In genomic region chr3:88082663-88083062, GRCm38 (mm10) we compare ENCODE assay signal across 9 mouse cellular contexts. TPM values are rescaled to one million over a fixed set of nuclear protein-coding genes. Genes with fewer than 3 reads are reported as not detected.
DNase-seq lines count a peak whose midpoint lies in the region; ATAC-seq lines count a peak whose summit lies in the region.
"Had no signal": no experiment of that assay in that cellular context is flagged by ENCODE, and none has a peak within 500 bp of the region (broad histone marks: within the 10 kb centered on the region; RNA-seq: fewer than 3 reads in every experiment).

No protein-coding gene starts in this region.

- H3K4me3 ChIP-seq in kidney, embryonic 14.5 days (ENCODE audit: low read length): peak overlapping the region; percentile 77
- peak overlapping the region; percentile 79 for H3K4me3 ChIP-seq in erythroblast, embryonic 14.5 days (replicated peaks)
- peak overlapping the region; percentile 93 for H3K4me3 ChIP-seq in megakaryocyte, embryonic 14.5 days (replicated peaks)

- WGBS in kidney, embryonic 14.5 days: 19% methylated on average over 4 of the region's 4 CpGs

- no peak for ATAC-seq in kidney, embryonic 14.5 days (ENCODE audit: low FRiP score, low TSS enrichment)

- peak overlapping the region; percentile 68; the same call in 1 of the 2 replicates for H3K9ac ChIP-seq in kidney, embryonic 14.5 days (ENCODE audit: low read depth, low read length)

- H3K9me3 ChIP-seq in kidney, embryonic 14.5 days (ENCODE audit: control insufficient read depth, low read length): no peaks in the 10 kb centered on the region
- H3K9me3 ChIP-seq in erythroblast, embryonic 14.5 days (ENCODE audit: control insufficient read depth, low read length): no peaks in the 10 kb centered on the region
- H3K9me3 ChIP-seq in megakaryocyte, embryonic 14.5 days: no peaks in the 10 kb centered on the region

- H3K27ac ChIP-seq in kidney, embryonic 14.5 days (ENCODE audit: low read depth, low read length): no peak overlapping the region

- H3K27me3 ChIP-seq in kidney, embryonic 14.5 days (ENCODE audit: control insufficient read depth, insufficient read depth, low read length): no peaks in the 10 kb centered on the region
- peaks cover 8% of the 10 kb centered on the region for H3K27me3 ChIP-seq in erythroblast, embryonic 14.5 days (ENCODE audit: control insufficient read depth)
- H3K27me3 ChIP-seq in megakaryocyte, embryonic 14.5 days (replicated peaks): peaks cover 9% of the 10 kb centered on the region

- H3K4me2 ChIP-seq in kidney, embryonic 14.5 days (replicated peaks; ENCODE audit: low read depth, low read length): peak overlapping the region; percentile 83

- H3K36me3 ChIP-seq in kidney, embryonic 14.5 days (ENCODE audit: control insufficient read depth, insufficient read depth, low read length): peaks cover 19% of the 10 kb centered on the region; the same call in 1 of the 2 replicates
- H3K36me3 ChIP-seq in erythroblast, embryonic 14.5 days (ENCODE audit: control insufficient read depth): peaks cover 36% of the 10 kb centered on the region
- peaks cover 19% of the 10 kb centered on the region for H3K36me3 ChIP-seq in megakaryocyte, embryonic 14.5 days (replicated peaks; ENCODE audit: low read length)

- peaks cover 11% of the 10 kb centered on the region; the same call in 1 of the 2 replicates for H3K4me1 ChIP-seq in kidney, embryonic 14.5 days (ENCODE audit: control insufficient read depth, insufficient read depth, low read length)
- H3K4me1 ChIP-seq in erythroblast, embryonic 14.5 days (ENCODE audit: control insufficient read depth): peaks cover 25% of the 10 kb centered on the region
- H3K4me1 ChIP-seq in megakaryocyte, embryonic 14.5 days: peaks cover 25% of the 10 kb centered on the region

- no peak for DNase-seq in kidney, adult 9 months
- DNase-seq in induced T-regulatory cell, adult 2 months (ENCODE audit: low read depth): peak; percentile 66
- DNase-seq in layer of hippocampus, adult 9-10 months (ENCODE audit: low spot score): no peak
- DNase-seq in thymus, postnatal 4 days: no peak
- no peak for DNase-seq in ovary, postnatal 36 days (ENCODE audit: low spot score)

RNA-seq across cellular contexts. Expression of gene Iqgap3, which starts 0.9 kb away (rescaled TPM):
- 15.5 and 20.9 TPM in 2 replicates for polyA plus RNA-seq in kidney, embryonic 14.5 days (2014; fragmentation: Nextera tagmentation; extraction: Ambion mirVana)
- polyA plus RNA-seq in erythroblast, embryonic 14.5 days (2012): 1.6 and 3.1 TPM in 2 replicates
- 3.3 and 6.8 TPM in 2 replicates for polyA plus RNA-seq in megakaryocyte, embryonic 14.5 days (2012; ENCODE audit: insufficient read depth, low replicate concordance)

RNA-seq across cellular contexts. Expression of gene Ttc24, which starts 4.6 kb away (rescaled TPM):
- not detected in 2 replicates for polyA plus RNA-seq in kidney, embryonic 14.5 days (2014; fragmentation: Nextera tagmentation; extraction: Ambion mirVana)
- not detected in 2 replicates for polyA plus RNA-seq in erythroblast, embryonic 14.5 days (2012)
- not detected in 2 replicates for polyA plus RNA-seq in megakaryocyte, embryonic 14.5 days (2012; ENCODE audit: insufficient read depth, low replicate concordance)
- polyA plus RNA-seq: spleen, adult 2 months had no signal

RNA-seq across cellular contexts. Expression of gene Naxe, which starts 24.4 kb away (rescaled TPM):
- 159 and 171 TPM in 2 replicates for polyA plus RNA-seq in kidney, embryonic 14.5 days (2014; fragmentation: Nextera tagmentation; extraction: Ambion mirVana)
- 1.2 and 2.1 TPM in 2 replicates for polyA plus RNA-seq in erythroblast, embryonic 14.5 days (2012)
- polyA plus RNA-seq in megakaryocyte, embryonic 14.5 days (2012; ENCODE audit: insufficient read depth, low replicate concordance): 30.3 and 44.6 TPM in 2 replicates

RNA-seq across cellular contexts. Expression of gene Gpatch4, which starts 39.8 kb away (rescaled TPM):
- polyA plus RNA-seq in kidney, embryonic 14.5 days (2014; fragmentation: Nextera tagmentation; extraction: Ambion mirVana): 48.1 and 48.6 TPM in 2 replicates
- polyA plus RNA-seq in erythroblast, embryonic 14.5 days (2012): 0.57 and 0.75 TPM in 2 replicates
- polyA plus RNA-seq in megakaryocyte, embryonic 14.5 days (2012; ENCODE audit: insufficient read depth, low replicate concordance): 5.3 and 18.9 TPM in 2 replicates

RNA-seq across cellular contexts. Expression of gene Hapln2, which starts 55.3 kb away (rescaled TPM):
- not detected in 2 replicates for polyA plus RNA-seq in kidney, embryonic 14.5 days (2014; fragmentation: Nextera tagmentation; extraction: Ambion mirVana)
- polyA plus RNA-seq in erythroblast, embryonic 14.5 days (2012): not detected in 2 replicates
- not detected in 2 replicates for polyA plus RNA-seq in megakaryocyte, embryonic 14.5 days (2012; ENCODE audit: insufficient read depth, low replicate concordance)
- polyA plus RNA-seq: spleen, adult 2 months had no signal

Comparison
In these comparisons a context has a peak if more than half of its experiments do, and no peak if none do; other contexts are left out.
1. RNA of gene Naxe, which starts 24.4 kb away (polyA plus RNA-seq): 159 to 171 TPM in kidney, embryonic 14.5 days and 30.3 to 44.6 TPM in megakaryocyte, embryonic 14.5 days; 1.2 to 2.1 TPM in erythroblast, embryonic 14.5 days; every median in the first group is over 10 times any median in the second.
2. Peak in every context shown above with its lines, with median percentiles within 50 percentile points of each other: H3K4me3 ChIP-seq.